Mouse (Mus musculus) liver, embryonic 15.5 days (tissue): Measurements from ENCODE around the gene Tln2. TPM values are rescaled to one million over a fixed set of nuclear protein-coding genes. Genes with fewer than 3 reads are reported as not detected.

Source experiments
- ATAC-seq: fragments of 200-750 bp; cut with Nextera tagmentation; 2 replicates; pipeline ENCODE4 v1.8.0; 2017; ENCODE audit warnings: moderate number of reproducible peaks, mild to moderate bottlenecking, moderate library complexity; ENCODE audit not compliant: insufficient read depth
- H3K27ac ChIP-seq: fragments of 300-500 bp; sonication (generic); replicated peaks from 2 replicates; pipeline ENCODE4 v1.5.1; 2015; ENCODE audit warnings: mild to moderate bottlenecking, inconsistent platforms
- H3K27me3 ChIP-seq: fragments of 300-500 bp; sonication (generic); 2 replicates; pipeline ENCODE4 v1.6.1; 2015; ENCODE audit warnings: mild to moderate bottlenecking, inconsistent platforms
- H3K36me3 ChIP-seq: fragments of 300-500 bp; sonication (generic); replicated peaks from 2 replicates; pipeline ENCODE4 v1.6.1; 2015; ENCODE audit warnings: moderate library complexity, mild to moderate bottlenecking, inconsistent platforms
- H3K4me1 ChIP-seq: fragments of 300-500 bp; sonication (generic); replicated peaks from 2 replicates; pipeline ENCODE4 v1.6.1; 2015; ENCODE audit warnings: inconsistent platforms
- H3K4me2 ChIP-seq: fragments of 300-500 bp; sonication (generic); 2 replicates; pipeline ENCODE4 v1.6.1; 2015; ENCODE audit warnings: moderate library complexity, mild to moderate bottlenecking, inconsistent platforms
- H3K4me3 ChIP-seq: fragments of 300-500 bp; sonication (generic); replicated peaks from 2 replicates; pipeline ENCODE4 v1.5.1; 2015; ENCODE audit warnings: mild to moderate bottlenecking, inconsistent platforms
- H3K9ac ChIP-seq: fragments of 300-500 bp; sonication (generic); 2 replicates; pipeline ENCODE4 v1.6.1; 2015; ENCODE audit warnings: moderate library complexity, mild to moderate bottlenecking, inconsistent platforms
- H3K9me3 ChIP-seq: fragments of 300-500 bp; sonication (generic); replicated peaks from 2 replicates; pipeline ENCODE4 v1.6.1; 2016; ENCODE audit warnings: inconsistent platforms
- WGBS: fragments of 180-500 bp; shearing (Covaris S2); methylation state at CpG from one replicate; pipeline ENCODE4 v1.1.7; 2015; ENCODE audit warnings: mixed read lengths; ENCODE audit not compliant: insufficient replicate concordance; 5-methylcytosine and 5-hydroxymethylcytosine counted together
- polyA plus RNA-seq: library from polyadenylated mRNA; unstranded; fragments of >200 nt; fragmentation: Nextera tagmentation; extraction: Ambion mirVana; gene quantifications from 2 replicates; pipeline ENCODE4 v1.2.1, GENCODE M21; 2015

The Tln2 gene
- polyA plus RNA-seq, 1 experiment from 2014 or later: 2.7 TPM

GRCm38 (mm10) chr9:67463440-67464122 lies 95.9 kb downstream of the Tln2 start:
- no peak for ATAC-seq
- 32% methylated on average over 11 of the region's 11 CpGs for WGBS
- Histone ChIP-seq H3K4me1 (no peaks in the 10 kb centered on the region), H3K27ac (no peak overlapping the region), H3K9ac (no peak overlapping the region), H3K36me3 (no peaks in the 10 kb centered on the region), H3K4me3 (no peak overlapping the region), H3K27me3 (no peaks in the 10 kb centered on the region), H3K4me2 (no peak overlapping the region), H3K9me3 (no peaks in the 10 kb centered on the region)

- ATAC-seq: no peak
- Histone ChIP-seq H3K36me3 (no peaks in the 10 kb centered on the region), H3K27ac (no peak overlapping the region), H3K4me2 (no peak overlapping the region), H3K27me3 (no peaks in the 10 kb centered on the region), H3K4me3 (no peak overlapping the region), H3K9ac (no peak overlapping the region), H3K9me3 (no peaks in the 10 kb centered on the region), H3K4me1 (no peaks in the 10 kb centered on the region)
- 33% methylated on average over 1 of the region's 2 CpGs for WGBS
Measured at GRCm38 (mm10) chr9:67441484-67441883, 118.0 kb downstream of the Tln2 start.

- no peaks in the 10 kb centered on the region for H3K4me1 ChIP-seq
- no peak overlapping the region for H3K9ac ChIP-seq
- whole genome bisulfite sequencing: 74% methylated on average over 1 of the region's 1 CpGs
- H3K27me3 ChIP-seq: no peaks in the 10 kb centered on the region
- no peak overlapping the region for H3K4me2 ChIP-seq
- no peak for ATAC-seq
- H3K9me3 ChIP-seq: no peaks in the 10 kb centered on the region
- H3K4me3 ChIP-seq: no peak overlapping the region
- no peak overlapping the region for H3K27ac ChIP-seq
- H3K36me3 ChIP-seq: no peaks in the 10 kb centered on the region
Measured at GRCm38 (mm10) chr9:67437511-67437910, 122.0 kb downstream of the Tln2 start.

GRCm38 (mm10) chr9:67435333-67436154 lies 124.0 kb downstream of the Tln2 start:
- Histone ChIP-seq H3K4me2 (no peak overlapping the region), H3K4me3 (no peak overlapping the region), H3K4me1 (no peaks in the 10 kb centered on the region), H3K9ac (no peak overlapping the region), H3K9me3 (no peaks in the 10 kb centered on the region), H3K36me3 (no peaks in the 10 kb centered on the region), H3K27me3 (no peaks in the 10 kb centered on the region), H3K27ac (no peak overlapping the region)
- WGBS: 44% methylated on average over 10 of the region's 10 CpGs
- ATAC-seq: no peak

- H3K4me3 ChIP-seq: no peak overlapping the region
- H3K27me3 ChIP-seq: no peaks in the 10 kb centered on the region
- H3K27ac ChIP-seq: no peak overlapping the region
- H3K4me1 ChIP-seq: no peaks in the 10 kb centered on the region
- no peaks in the 10 kb centered on the region for H3K9me3 ChIP-seq
- no peak overlapping the region for H3K9ac ChIP-seq
- ATAC-seq: no peak
- H3K4me2 ChIP-seq: no peak overlapping the region
- no peaks in the 10 kb centered on the region for H3K36me3 ChIP-seq
- WGBS: 67% methylated on average over 12 of the region's 12 CpGs
Measured at GRCm38 (mm10) chr9:67429199-67429892, 130.2 kb downstream of the Tln2 start.

- no peaks in the 10 kb centered on the region for H3K36me3 ChIP-seq
- H3K4me3 ChIP-seq: no peak overlapping the region
- H3K9ac ChIP-seq: no peak overlapping the region
- H3K9me3 ChIP-seq: no peaks in the 10 kb centered on the region
- no peak overlapping the region for H3K27ac ChIP-seq
- H3K4me1 ChIP-seq: no peaks in the 10 kb centered on the region
- 66% methylated on average over 15 of the region's 15 CpGs for WGBS
- no peaks in the 10 kb centered on the region for H3K27me3 ChIP-seq
- no peak overlapping the region for H3K4me2 ChIP-seq
- no peak for ATAC-seq
Measured at GRCm38 (mm10) chr9:67428306-67429047, 131.0 kb downstream of the Tln2 start.

GRCm38 (mm10) chr9:67426304-67426703 lies 133.2 kb downstream of the Tln2 start:
- no peaks in the 10 kb centered on the region for H3K27me3 ChIP-seq
- H3K9me3 ChIP-seq: no peaks in the 10 kb centered on the region
- no peaks in the 10 kb centered on the region for H3K4me1 ChIP-seq
- no peak overlapping the region for H3K4me3 ChIP-seq
- H3K36me3 ChIP-seq: no peaks in the 10 kb centered on the region
- H3K27ac ChIP-seq: no peak overlapping the region
- 51% methylated on average over 3 of the region's 3 CpGs for WGBS
- no peak overlapping the region for H3K4me2 ChIP-seq
- no peak overlapping the region for H3K9ac ChIP-seq
- ATAC-seq: no peak

GRCm38 (mm10) chr9:67424110-67424509 lies 135.4 kb downstream of the Tln2 start:
- no peaks in the 10 kb centered on the region for H3K27me3 ChIP-seq
- ATAC-seq: no peak
- no peaks in the 10 kb centered on the region for H3K36me3 ChIP-seq
- H3K4me3 ChIP-seq: no peak overlapping the region
- no peaks in the 10 kb centered on the region for H3K4me1 ChIP-seq
- H3K27ac ChIP-seq: no peak overlapping the region
- no peak overlapping the region for H3K9ac ChIP-seq
- 49% methylated on average over 7 of the region's 7 CpGs for WGBS
- H3K9me3 ChIP-seq: no peaks in the 10 kb centered on the region
- no peak overlapping the region for H3K4me2 ChIP-seq

- Histone ChIP-seq H3K27ac (no peak overlapping the region), H3K9me3 (no peaks in the 10 kb centered on the region), H3K36me3 (no peaks in the 10 kb centered on the region), H3K9ac (no peak overlapping the region), H3K4me1 (no peaks in the 10 kb centered on the region), H3K27me3 (no peaks in the 10 kb centered on the region), H3K4me3 (no peak overlapping the region), H3K4me2 (no peak overlapping the region)
- ATAC-seq: no peak
- WGBS: 68% methylated on average over 6 of the region's 6 CpGs
Measured at GRCm38 (mm10) chr9:67418092-67418491, 141.4 kb downstream of the Tln2 start.

GRCm38 (mm10) chr9:67410667-67411066 lies 148.8 kb downstream of the Tln2 start:
- Histone ChIP-seq H3K36me3 (no peaks in the 10 kb centered on the region), H3K27ac (no peak overlapping the region), H3K4me3 (no peak overlapping the region), H3K27me3 (no peaks in the 10 kb centered on the region), H3K9me3 (no peaks in the 10 kb centered on the region), H3K4me1 (no peaks in the 10 kb centered on the region), H3K9ac (no peak overlapping the region), H3K4me2 (no peak overlapping the region)
- 53% methylated on average over 2 of the region's 2 CpGs for WGBS
- ATAC-seq: no peak

- H3K9ac ChIP-seq: no peak overlapping the region
- no peaks in the 10 kb centered on the region for H3K27me3 ChIP-seq
- no peaks in the 10 kb centered on the region for H3K4me1 ChIP-seq
- no peak overlapping the region for H3K4me3 ChIP-seq
- no peak overlapping the region for H3K27ac ChIP-seq
- WGBS: 33% methylated on average over 7 of the region's 7 CpGs
- no peaks in the 10 kb centered on the region for H3K9me3 ChIP-seq
- no peaks in the 10 kb centered on the region for H3K36me3 ChIP-seq
- ATAC-seq: no peak
- no peak overlapping the region for H3K4me2 ChIP-seq
Measured at GRCm38 (mm10) chr9:67404736-67405135, 154.8 kb downstream of the Tln2 start.
